Mouse (Mus musculus): ENCODE data around the gene Thap8. TPM values are rescaled to one million over a fixed set of nuclear protein-coding genes. Genes with fewer than 3 reads are reported as not detected.
A peak's percentile ranks its signal among the peaks of the same experiment; 100 is the strongest.
"Not testable (repeated sequence)": the region's sequence is repeated elsewhere in the genome, so short reads cannot be mapped to it uniquely, and the experiment has no call there.

The Thap8 gene
- polyA plus RNA-seq, 1 experiment from 2014 or later, result 0.36 TPM

DNA sequence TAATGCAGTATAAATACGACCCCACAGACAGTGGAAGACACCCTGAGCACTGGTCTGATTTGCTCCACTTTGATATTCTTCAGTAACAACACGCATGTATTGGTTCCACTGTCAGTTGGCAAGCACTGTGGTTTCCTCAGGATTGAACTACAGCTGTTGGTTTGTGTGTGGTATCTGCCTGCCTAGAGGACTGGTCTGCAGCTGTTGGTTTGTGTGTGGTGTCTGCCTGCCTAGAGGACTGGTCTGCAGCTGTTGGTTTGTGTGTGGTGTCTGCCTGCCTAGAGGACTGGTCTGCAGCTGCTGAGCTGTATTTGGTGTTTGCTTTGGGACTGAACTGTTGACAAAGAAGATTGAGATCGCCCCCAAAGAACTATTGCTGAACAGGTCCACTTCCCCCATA, 42.5 kb upstream of the Thap8 start:
- H3K4me3 ChIP-seq (ENCODE audit: low read depth, low read length); H3K36me3 ChIP-seq (ENCODE audit: control insufficient read depth, insufficient read depth, low read length); H3K9ac ChIP-seq (ENCODE audit: low read length); H3K27ac ChIP-seq (ENCODE audit: low read depth, low read length); H3K4me1 ChIP-seq (ENCODE audit: control insufficient read depth, insufficient read depth, low read length); DNase-seq (ENCODE audit: low spot score); H3K9me3 ChIP-seq (ENCODE audit: control insufficient read depth, low read length); H3K27me3 ChIP-seq (ENCODE audit: control insufficient read depth, insufficient read depth, low read length); ATAC-seq (ENCODE audit: insufficient read depth, low FRiP score, low TSS enrichment); H3K4me2 ChIP-seq (ENCODE audit: low read depth): not testable (repeated sequence)
- 83% methylated on average over 3 of the region's 3 CpGs for WGBS

DNA sequence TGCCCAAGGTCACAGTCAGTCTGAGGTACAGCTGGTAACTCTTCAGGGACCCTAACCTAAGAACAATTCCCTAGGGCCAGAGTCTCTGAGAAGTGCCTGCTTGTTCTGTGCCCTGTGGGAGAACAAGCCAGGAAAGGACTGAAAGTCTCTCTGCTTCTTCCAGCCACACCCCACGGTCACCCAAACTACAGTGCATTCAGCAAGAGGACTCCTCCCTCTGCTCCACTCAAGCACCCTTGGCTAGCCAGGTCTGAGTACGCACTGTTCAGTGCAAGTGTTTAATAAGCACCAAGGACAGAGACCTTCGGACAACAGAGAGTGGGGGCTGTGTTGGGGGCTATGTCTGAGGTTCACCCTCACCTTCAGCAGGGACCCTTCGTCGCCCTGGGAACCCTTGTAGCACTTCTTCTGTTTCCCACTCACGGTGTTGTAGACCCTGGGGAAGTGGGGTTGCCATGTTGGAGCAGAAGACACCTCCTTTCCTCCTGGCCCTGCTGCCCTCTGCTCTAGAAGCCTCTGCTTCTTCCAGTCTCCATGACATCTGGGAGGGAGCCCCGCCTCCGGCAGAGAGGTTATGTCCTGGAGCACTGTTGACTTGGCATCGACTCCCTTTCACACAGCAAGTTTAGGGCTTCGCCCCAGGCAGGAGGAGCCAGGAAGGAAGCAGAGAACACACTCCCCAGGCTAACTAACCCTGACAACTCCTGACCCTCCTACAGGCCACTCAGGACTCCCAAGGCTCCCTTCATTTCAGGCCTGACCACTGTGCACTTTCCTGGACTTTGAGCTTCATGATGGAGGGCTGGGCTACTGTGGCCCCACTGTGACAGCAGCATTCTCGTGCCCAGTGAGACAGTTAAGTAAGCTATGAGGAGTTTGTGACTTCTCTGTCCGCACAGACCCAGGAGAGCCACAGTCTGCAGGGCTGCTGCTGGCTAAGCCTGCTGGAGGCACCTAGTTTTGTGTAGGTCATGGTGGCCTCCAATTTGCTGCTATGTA, 27.6 kb upstream of the Thap8 start:
- H3K27me3 ChIP-seq (ENCODE audit: control insufficient read depth, insufficient read depth, low read length), result no peaks in the 10 kb centered on the region
- no peaks in the 10 kb centered on the region for H3K4me1 ChIP-seq (ENCODE audit: control insufficient read depth, insufficient read depth, low read length)
- H3K4me2 ChIP-seq (ENCODE audit: low read depth), result no peak overlapping the region
- H3K9ac ChIP-seq (ENCODE audit: low read length), result no peak overlapping the region
- H3K36me3 ChIP-seq (ENCODE audit: control insufficient read depth, insufficient read depth, low read length), result no peaks in the 10 kb centered on the region; the same call in 1 of the 2 replicates
- H3K27ac ChIP-seq (ENCODE audit: low read depth, low read length), result no peak overlapping the region
- no peak overlapping the region for H3K4me3 ChIP-seq (ENCODE audit: low read depth, low read length)
- 83% methylated on average over 12 of the region's 12 CpGs for WGBS
- ATAC-seq (ENCODE audit: insufficient read depth, low FRiP score, low TSS enrichment) (no peak), DNase-seq (ENCODE audit: low spot score) (no peak)
- no peaks in the 10 kb centered on the region for H3K9me3 ChIP-seq (ENCODE audit: control insufficient read depth, low read length)

DNA sequence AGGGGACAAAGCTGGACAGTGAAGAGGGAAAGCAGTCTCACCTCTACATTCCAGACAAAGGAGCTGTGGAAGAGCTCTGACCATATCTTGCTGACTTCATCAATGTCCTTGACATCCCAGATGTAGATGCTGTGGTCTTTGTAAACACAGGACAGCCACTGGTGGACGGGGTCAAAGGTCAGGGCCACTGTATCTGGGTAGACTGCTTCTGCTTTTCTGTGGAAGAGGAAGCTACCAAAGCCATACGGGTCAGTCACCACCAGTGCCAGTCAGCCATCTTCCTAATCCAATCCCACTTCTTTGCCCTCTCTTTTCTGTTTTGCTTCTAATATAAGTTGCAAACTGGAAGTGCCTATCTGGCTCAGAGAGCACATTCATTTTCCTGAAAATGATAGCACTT, 14.9 kb upstream of the Thap8 start:
- DNase-seq (ENCODE audit: low spot score), result no peak
- Histone ChIP-seq H3K4me2 (ENCODE audit: low read depth) (no peak overlapping the region), H3K4me1 (ENCODE audit: control insufficient read depth, insufficient read depth, low read length) (no peaks in the 10 kb centered on the region), H3K4me3 (ENCODE audit: low read depth, low read length) (no peak overlapping the region), H3K9ac (ENCODE audit: low read length) (no peak overlapping the region), H3K27ac (ENCODE audit: low read depth, low read length) (no peak overlapping the region), H3K36me3 (ENCODE audit: control insufficient read depth, insufficient read depth, low read length) (peaks cover 5% of the 10 kb centered on the region), H3K27me3 (ENCODE audit: control insufficient read depth, insufficient read depth, low read length) (no peaks in the 10 kb centered on the region), H3K9me3 (ENCODE audit: control insufficient read depth, low read length) (no peaks in the 10 kb centered on the region)
- no peak for ATAC-seq (ENCODE audit: insufficient read depth, low FRiP score, low TSS enrichment)
- WGBS, result 90% methylated on average over 2 of the region's 2 CpGs

DNA sequence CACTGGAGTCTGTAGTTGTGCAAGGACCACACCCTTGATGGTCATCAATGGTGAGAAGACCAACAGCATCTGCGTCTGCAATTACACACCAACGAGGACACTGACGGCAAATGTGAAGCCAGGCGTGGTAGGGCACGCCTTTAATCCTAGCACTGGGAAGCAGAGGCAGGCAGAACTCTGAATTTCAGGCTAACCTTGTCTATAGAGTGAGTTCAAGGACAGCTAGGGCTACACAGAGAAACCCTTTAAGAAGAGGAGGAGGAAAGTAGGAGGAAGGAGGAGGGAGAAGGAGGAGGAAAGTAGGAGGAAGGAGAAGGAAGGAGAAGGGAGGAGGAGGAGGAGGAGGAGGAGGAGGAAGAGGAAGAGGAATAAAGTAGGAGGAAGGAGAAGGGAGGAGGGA, 14.4 kb upstream of the Thap8 start:
- no peak for DNase-seq (ENCODE audit: low spot score)
- Histone ChIP-seq H3K4me1 (ENCODE audit: control insufficient read depth, insufficient read depth, low read length) (no peaks in the 10 kb centered on the region), H3K27me3 (ENCODE audit: control insufficient read depth, insufficient read depth, low read length) (no peaks in the 10 kb centered on the region), H3K9ac (ENCODE audit: low read length) (no peak overlapping the region), H3K4me3 (ENCODE audit: low read depth, low read length) (no peak overlapping the region), H3K4me2 (ENCODE audit: low read depth) (no peak overlapping the region), H3K27ac (ENCODE audit: low read depth, low read length) (no peak overlapping the region), H3K36me3 (ENCODE audit: control insufficient read depth, insufficient read depth, low read length) (peaks cover 5% of the 10 kb centered on the region), H3K9me3 (ENCODE audit: control insufficient read depth, low read length) (no peaks in the 10 kb centered on the region)
- ATAC-seq (ENCODE audit: insufficient read depth, low FRiP score, low TSS enrichment), result no peak
- WGBS, result 96% methylated on average over 5 of the region's 5 CpGs

DNA sequence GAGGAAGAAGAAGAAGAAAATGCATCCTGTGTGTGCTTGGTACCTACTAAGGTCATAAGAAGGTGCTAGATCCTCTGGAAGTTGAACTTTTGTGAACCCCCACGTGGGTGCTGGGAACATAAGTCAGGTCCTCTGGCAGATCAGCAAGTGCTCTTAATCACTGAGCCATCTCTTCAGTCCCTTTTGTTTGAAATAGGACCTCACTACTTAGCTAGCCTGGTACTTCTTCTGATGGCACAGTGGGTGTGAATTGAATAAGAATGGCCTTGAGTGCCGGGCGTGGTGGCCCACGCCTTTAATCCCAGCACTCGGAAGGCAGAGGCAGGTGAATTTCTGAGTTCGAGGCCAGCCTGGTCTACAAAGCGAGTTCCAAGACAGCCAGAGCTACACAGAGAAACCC, 14.0 kb upstream of the Thap8 start:
- no peaks in the 10 kb centered on the region for H3K9me3 ChIP-seq (ENCODE audit: control insufficient read depth, low read length)
- H3K4me2 ChIP-seq (ENCODE audit: low read depth), result no peak overlapping the region
- no peaks in the 10 kb centered on the region for H3K4me1 ChIP-seq (ENCODE audit: control insufficient read depth, insufficient read depth, low read length)
- H3K36me3 ChIP-seq (ENCODE audit: control insufficient read depth, insufficient read depth, low read length), result peaks cover 5% of the 10 kb centered on the region
- ATAC-seq (ENCODE audit: insufficient read depth, low FRiP score, low TSS enrichment), result no peak
- no peak overlapping the region for H3K4me3 ChIP-seq (ENCODE audit: low read depth, low read length)
- WGBS, result 84% methylated on average over 7 of the region's 7 CpGs
- H3K27ac ChIP-seq (ENCODE audit: low read depth, low read length), result no peak overlapping the region
- H3K9ac ChIP-seq (ENCODE audit: low read length), result no peak overlapping the region
- DNase-seq (ENCODE audit: low spot score), result no peak
- no peaks in the 10 kb centered on the region for H3K27me3 ChIP-seq (ENCODE audit: control insufficient read depth, insufficient read depth, low read length)

DNA sequence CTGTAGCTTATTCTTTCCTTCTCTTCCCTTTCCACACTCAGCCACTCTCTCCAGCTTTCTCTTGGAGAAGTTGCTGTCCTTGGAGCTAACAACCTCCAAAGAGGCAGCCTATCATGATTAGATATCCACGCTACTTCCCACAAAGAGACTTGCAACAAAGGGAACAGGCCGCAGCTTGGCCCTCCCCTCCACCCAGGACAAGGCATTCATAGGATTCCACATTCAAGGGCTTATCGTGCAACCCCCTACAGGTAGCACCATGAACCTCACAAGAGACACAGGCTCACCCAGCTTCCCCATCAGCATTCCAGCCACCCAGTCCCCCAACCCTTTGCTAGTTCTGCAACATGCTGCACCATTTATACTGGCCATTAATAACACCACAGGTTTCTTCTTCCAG, 13.1 kb upstream of the Thap8 start:
- DNase-seq (ENCODE audit: low spot score) (no peak), ATAC-seq (ENCODE audit: insufficient read depth, low FRiP score, low TSS enrichment) (no peak)
- no peak overlapping the region for H3K4me3 ChIP-seq (ENCODE audit: low read depth, low read length)
- no peaks in the 10 kb centered on the region for H3K4me1 ChIP-seq (ENCODE audit: control insufficient read depth, insufficient read depth, low read length)
- H3K27ac ChIP-seq (ENCODE audit: low read depth, low read length), result no peak overlapping the region
- 91% methylated on average over 3 of the region's 3 CpGs for WGBS
- no peaks in the 10 kb centered on the region for H3K27me3 ChIP-seq (ENCODE audit: control insufficient read depth, insufficient read depth, low read length)
- H3K9me3 ChIP-seq (ENCODE audit: control insufficient read depth, low read length), result no peaks in the 10 kb centered on the region
- H3K9ac ChIP-seq (ENCODE audit: low read length), result no peak overlapping the region
- no peak overlapping the region for H3K4me2 ChIP-seq (ENCODE audit: low read depth)
- H3K36me3 ChIP-seq (ENCODE audit: control insufficient read depth, insufficient read depth, low read length), result peaks cover 2% of the 10 kb centered on the region

DNA sequence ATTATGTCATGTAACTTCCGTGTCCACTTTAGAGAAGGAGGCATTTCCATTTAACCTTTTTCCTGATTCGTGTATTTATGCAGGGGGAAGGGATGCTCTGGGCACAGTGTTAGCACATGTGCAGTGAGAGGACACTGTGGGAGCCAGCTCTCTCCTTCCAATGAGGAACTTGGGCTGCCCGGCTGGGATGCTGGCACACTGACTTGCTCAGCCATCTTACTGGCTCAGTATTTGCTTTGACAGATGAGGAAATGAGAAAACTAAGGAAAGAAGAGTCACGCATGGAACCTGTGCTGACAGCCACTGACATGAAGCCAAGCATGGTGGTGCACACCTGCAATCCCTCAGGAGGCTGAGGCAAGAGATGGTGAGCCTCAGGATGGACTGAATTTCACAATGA, 10.3 kb upstream of the Thap8 start:
- Histone ChIP-seq H3K4me3 (ENCODE audit: low read depth, low read length) (no peak overlapping the region), H3K9ac (ENCODE audit: low read length) (no peak overlapping the region), H3K9me3 (ENCODE audit: control insufficient read depth, low read length) (no peaks in the 10 kb centered on the region), H3K36me3 (ENCODE audit: control insufficient read depth, insufficient read depth, low read length) (peaks cover 2% of the 10 kb centered on the region; the same call in 1 of the 2 replicates), H3K4me2 (ENCODE audit: low read depth) (no peak overlapping the region), H3K27me3 (ENCODE audit: control insufficient read depth, insufficient read depth, low read length) (no peaks in the 10 kb centered on the region), H3K4me1 (ENCODE audit: control insufficient read depth, insufficient read depth, low read length) (no peaks in the 10 kb centered on the region), H3K27ac (ENCODE audit: low read depth, low read length) (no peak overlapping the region)
- WGBS, result 92% methylated on average over 4 of the region's 4 CpGs
- no peak for ATAC-seq (ENCODE audit: insufficient read depth, low FRiP score, low TSS enrichment)
- no peak for DNase-seq (ENCODE audit: low spot score)

DNA sequence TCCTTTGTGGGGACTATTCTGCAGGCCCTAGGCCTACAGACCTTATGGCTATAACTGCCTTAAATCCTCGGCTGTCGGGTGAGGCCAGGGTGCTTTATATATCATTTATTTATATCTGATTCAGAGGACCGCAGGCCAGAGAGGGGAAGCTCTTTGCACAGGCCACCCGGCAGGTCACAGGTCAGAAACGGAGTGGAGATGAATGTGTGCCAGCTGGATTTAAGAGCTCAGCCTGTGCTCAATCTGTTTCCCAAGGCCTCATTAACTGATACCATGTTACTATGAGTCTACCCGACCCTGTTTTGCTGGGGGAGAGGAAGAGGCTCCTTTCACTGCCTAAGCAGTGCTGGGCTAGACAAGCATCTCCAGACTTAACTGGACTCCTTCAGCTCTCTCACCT, 5.5 kb upstream of the Thap8 start:
- Histone ChIP-seq H3K4me1 (ENCODE audit: control insufficient read depth, insufficient read depth, low read length) (peaks cover 3% of the 10 kb centered on the region; the same call in 1 of the 2 replicates), H3K4me2 (ENCODE audit: low read depth) (no peak overlapping the region), H3K27me3 (ENCODE audit: control insufficient read depth, insufficient read depth, low read length) (no peaks in the 10 kb centered on the region), H3K9ac (ENCODE audit: low read length) (no peak overlapping the region), H3K27ac (ENCODE audit: low read depth, low read length) (no peak overlapping the region), H3K9me3 (ENCODE audit: control insufficient read depth, low read length) (no peaks in the 10 kb centered on the region), H3K4me3 (ENCODE audit: low read depth, low read length) (no peak overlapping the region), H3K36me3 (ENCODE audit: control insufficient read depth, insufficient read depth, low read length) (no peaks in the 10 kb centered on the region; the same call in 1 of the 2 replicates)
- 81% methylated on average over 6 of the region's 6 CpGs for WGBS
- no peak for ATAC-seq (ENCODE audit: insufficient read depth, low FRiP score, low TSS enrichment)
- DNase-seq (ENCODE audit: low spot score), result no peak

DNA sequence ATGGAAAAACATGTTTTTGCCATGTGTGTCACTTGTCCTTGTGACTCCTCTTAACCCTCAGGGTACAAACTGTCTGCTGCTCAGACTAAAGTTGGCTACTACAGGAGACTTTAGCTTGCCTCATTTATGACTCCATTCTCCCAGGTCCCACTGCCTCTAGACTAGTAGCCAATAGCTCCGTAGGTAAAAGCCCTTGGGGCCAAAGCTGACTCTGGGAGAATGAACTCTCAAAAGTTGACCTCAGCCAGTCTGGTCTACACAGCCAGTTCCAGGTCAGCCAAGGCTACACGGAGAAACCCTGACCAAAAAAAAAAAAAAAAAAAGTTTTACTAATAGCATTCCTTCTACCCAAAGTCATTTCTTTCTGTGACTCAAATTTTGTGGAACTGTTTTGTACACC, 983 bp upstream of the Thap8 start:
- Histone ChIP-seq H3K9ac (ENCODE audit: low read length) (no peak overlapping the region), H3K9me3 (ENCODE audit: control insufficient read depth, low read length) (no peaks in the 10 kb centered on the region), H3K4me1 (ENCODE audit: control insufficient read depth, insufficient read depth, low read length) (peaks cover 5% of the 10 kb centered on the region), H3K27ac (ENCODE audit: low read depth, low read length) (no peak overlapping the region), H3K36me3 (ENCODE audit: control insufficient read depth, insufficient read depth, low read length) (no peaks in the 10 kb centered on the region), H3K4me2 (ENCODE audit: low read depth) (peak overlapping the region; percentile 85), H3K4me3 (ENCODE audit: low read depth, low read length) (peak overlapping the region; percentile 58; the same call in 1 of the 2 replicates), H3K27me3 (ENCODE audit: control insufficient read depth, insufficient read depth, low read length) (no peaks in the 10 kb centered on the region)
- ATAC-seq (ENCODE audit: insufficient read depth, low FRiP score, low TSS enrichment), result no peak
- 56% methylated on average over 2 of the region's 2 CpGs for WGBS
- no peak for DNase-seq (ENCODE audit: low spot score)

Measured in neural tube, embryonic 11.5 days (tissue).